Mouse (Mus musculus) telencephalon, adult 2 months (tissue): ENCODE data around the gene 1700003F12Rik.
A peak's percentile ranks its signal among the peaks of the same experiment; 100 is the strongest.

ENCODE experiments used
- DNase-seq: peaks from one replicate; pipeline ENCODE4 v3.0.0-alpha.2; 2011; ENCODE audit warnings: low read depth, low spot score

The 1700003F12Rik gene

DNA sequence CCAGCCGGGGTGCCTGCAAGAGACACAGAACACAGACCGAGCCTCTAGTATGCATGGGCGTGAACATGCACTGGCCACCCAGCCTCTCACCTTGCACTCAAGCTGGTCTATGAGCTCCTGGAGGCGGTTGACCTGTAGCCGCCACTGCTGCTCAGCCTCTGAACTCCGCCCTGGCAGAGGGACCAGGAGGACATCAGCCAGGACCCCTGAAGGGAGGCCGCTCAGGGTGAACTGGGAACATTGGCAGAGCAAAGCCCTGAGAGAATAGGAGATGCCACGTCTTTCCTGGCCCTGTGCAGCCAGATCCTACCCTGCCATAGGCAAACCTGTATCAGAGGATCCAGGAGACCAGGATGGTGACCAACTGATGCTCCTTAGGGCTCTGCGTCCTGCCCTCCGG lies at the start of gene 1700003F12Rik:
TSS of gene 1700003F12Rik (plus strand) at position 375 of the 400 bp plus-strand sequence.
- no peak for DNase-seq

GRCm38 (mm10) chr2:154498571-154498970 lies 48.3 kb upstream of the 1700003F12Rik start:
- DNase-seq: no peak

- no peak for DNase-seq
Observed at GRCm38 (mm10) chr2:154499717-154500247, 47.1 kb upstream of the 1700003F12Rik start.

- DNase-seq: no peak
Observed at GRCm38 (mm10) chr2:154500758-154501157, 46.1 kb upstream of the 1700003F12Rik start.

GRCm38 (mm10) chr2:154507076-154507475 lies 39.8 kb upstream of the 1700003F12Rik start:
- no peak for DNase-seq

DNA sequence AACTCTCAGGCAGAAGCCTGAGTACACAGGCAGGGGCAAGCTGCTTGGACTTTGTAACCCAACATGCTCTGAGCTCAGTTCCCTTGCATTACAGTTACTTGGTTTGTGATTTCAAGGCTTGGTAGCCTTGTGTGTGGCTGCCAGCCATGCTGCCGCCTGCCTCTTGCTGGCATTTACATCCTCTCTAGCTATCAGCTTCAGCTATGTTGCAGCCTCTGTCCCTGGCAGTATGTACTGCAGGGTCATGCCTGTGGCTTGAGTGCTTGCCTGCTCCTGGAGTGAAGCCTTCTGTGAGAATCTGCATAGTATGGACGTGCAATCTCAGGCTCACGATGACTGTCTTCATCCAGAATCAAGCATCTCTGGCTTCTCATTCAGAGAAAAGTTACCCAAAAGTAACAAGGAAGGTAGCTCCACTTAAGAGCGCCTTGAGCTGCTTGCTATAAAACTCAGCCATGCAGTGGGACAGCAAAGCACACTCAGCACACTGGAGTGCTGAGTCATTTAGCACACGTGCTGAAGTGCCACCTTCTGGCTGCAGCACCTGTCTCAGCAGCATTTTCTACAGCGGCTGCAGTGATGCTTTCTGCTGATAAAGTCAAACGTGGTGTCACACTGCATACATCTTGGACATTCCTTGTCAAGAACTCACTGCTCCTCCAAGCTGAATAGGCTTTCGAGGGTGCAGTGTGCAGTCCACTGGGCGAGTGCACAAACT lies 39.2 kb upstream of the 1700003F12Rik start:
- DNase-seq: no peak

- DNase-seq: no peak
Observed at GRCm38 (mm10) chr2:154508450-154508849, 38.4 kb upstream of the 1700003F12Rik start.

DNA sequence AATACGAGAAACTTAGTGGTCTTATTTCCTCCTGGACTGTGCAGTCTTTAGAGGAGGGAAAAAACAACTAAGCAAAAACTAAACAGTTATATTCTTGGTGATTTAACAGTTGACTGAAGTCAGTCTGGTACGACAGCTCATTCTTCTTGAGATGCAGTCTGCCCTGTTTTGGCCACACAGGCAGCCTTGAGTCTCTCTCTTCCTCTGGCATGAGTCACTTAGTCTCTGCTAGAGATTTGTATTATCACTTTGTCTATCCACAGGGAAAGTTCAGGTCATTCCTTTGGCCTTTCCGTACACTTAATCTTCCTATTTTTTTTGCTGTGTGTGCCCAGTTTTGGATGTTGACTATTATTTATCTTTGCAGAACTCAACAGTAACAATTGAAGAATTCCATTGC lies 36.7 kb upstream of the 1700003F12Rik start:
- no peak for DNase-seq

DNA sequence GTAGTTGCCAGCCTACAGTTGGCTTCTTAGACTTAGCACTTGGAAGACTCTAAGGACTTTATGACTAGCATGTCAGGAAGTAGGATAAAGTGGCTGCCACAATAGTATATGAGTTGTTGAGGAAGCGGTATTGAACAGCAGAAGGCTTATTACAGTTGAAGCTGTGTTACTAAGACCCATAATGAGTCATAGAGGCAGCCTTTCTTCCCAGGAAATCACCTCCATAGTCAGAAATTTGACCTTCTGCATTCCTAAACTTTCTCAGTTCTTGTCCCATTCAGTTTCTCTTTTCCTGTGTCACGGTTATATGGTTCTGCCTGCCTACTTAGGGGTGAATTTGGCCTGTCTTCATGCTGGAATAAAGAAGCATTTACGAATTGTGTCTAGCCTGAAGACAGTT lies 29.9 kb upstream of the 1700003F12Rik start:
- no peak for DNase-seq

GRCm38 (mm10) chr2:154517424-154517823 lies 29.5 kb upstream of the 1700003F12Rik start:
- peak; percentile 66 for DNase-seq

GRCm38 (mm10) chr2:154521449-154521848 lies 25.4 kb upstream of the 1700003F12Rik start:
- no peak for DNase-seq

DNA sequence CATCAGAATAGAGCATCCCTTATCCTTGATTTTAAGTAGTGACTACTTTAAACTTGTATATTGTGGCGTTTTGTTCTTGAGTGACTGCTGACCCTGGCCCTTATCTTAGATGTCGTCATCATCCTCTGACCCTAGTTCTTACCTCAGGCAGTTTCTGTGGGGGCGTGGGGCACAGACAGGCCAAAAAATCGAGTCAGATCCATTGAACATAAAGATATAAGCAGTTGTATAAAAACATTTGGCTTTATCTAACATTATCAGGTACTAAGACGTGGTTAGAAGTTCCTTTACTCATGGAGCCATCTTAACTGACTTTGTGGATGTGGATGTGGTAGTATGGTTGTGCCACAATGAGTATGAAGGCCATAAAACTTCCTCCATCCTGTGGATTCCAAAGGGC lies 24.6 kb upstream of the 1700003F12Rik start:
- no peak for DNase-seq

- peak; percentile 85 for DNase-seq
Observed at GRCm38 (mm10) chr2:154525285-154525684, 21.6 kb upstream of the 1700003F12Rik start.

DNA sequence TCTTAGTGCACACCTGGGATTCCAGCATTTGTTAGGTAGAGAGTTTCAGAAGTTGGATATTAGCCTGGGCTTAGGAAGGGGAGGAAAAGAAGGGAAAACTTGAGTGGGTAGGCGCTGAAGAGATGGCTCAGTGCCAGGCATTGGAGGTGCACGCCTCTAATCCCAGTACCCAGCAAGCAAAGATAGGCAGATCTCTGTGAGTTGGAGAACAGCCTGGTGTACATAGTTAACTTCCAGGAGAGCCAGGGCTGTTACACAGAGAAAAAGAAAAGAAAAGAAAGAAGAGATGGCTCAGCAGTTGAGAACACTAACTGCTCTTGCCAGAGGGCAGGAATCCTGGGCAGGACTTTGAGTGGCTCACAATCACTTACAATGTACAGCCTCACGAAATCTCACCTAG lies 20.4 kb upstream of the 1700003F12Rik start:
- DNase-seq: no peak

- DNase-seq: no peak
Observed at GRCm38 (mm10) chr2:154532888-154533287, 14.0 kb upstream of the 1700003F12Rik start.

DNA sequence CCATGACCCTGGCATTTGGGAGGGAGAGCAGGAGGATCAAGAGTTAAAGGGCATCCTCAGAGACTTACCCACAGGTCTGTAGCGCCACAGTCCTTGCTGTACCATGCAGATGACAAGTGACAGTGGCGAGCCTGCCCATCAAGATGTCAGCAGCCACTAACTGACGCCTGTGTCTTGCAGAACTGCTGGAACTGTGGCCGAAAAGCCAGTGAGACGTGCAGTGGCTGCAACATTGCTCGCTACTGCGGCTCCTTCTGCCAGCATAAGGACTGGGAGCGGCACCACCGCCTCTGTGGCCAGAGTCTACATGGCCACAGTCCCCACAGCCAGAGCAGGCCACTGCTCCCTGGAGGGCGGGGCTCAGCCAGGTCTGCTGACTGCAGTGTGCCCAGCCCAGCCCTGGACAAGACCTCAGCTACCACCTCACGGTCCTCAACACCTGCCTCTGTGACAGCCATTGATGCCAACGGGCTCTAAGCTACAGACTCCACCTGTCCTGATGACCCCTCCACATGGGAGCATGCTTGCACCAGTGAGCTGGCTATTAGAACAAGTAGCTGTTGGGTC lies 12.1 kb upstream of the 1700003F12Rik start:
- no peak for DNase-seq

DNA sequence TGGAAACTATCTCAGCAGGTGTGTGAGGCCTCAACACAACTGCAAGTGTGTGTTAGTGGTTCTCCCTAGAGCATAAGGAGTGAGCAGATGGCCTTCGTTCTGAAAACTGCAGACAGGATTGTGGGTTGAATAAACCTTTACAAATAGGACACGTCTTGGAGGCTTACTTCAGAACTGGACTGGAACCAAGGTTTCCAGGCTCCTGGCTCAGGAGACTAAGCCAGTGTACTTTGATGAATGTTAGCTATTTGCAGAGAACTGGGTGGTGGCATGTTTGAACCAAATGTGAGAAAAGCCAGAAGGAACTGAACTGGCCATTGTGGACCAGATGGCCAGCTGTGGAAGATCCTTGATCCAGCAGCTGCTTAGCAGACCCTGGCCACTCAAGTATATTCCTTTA lies 8.6 kb upstream of the 1700003F12Rik start:
- peak; percentile 84 for DNase-seq

DNA sequence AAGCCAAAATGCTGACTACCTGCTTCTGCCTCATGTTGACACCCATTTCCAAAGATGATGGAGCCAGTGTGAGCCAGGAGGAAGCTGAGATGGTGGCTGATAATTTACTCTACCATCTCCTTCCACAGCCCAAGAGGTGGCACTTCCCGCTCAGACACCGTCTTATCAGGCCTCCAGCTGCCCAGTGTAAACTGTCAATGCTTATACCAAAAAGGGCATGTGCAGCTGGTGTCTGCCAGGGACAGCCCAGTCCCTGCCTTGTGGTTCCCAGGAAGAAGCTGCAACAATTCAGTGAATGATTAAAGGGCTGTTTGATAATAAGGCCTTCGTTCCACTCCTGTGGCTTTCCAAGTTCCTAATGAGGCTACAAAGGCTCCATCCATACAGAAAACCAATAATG lies 8.2 kb upstream of the 1700003F12Rik start:
- DNase-seq: no peak

GRCm38 (mm10) chr2:154539720-154540119 lies 7.2 kb upstream of the 1700003F12Rik start:
- DNase-seq: no peak

GRCm38 (mm10) chr2:154541630-154542029 lies 5.3 kb upstream of the 1700003F12Rik start:
- no peak for DNase-seq

DNA sequence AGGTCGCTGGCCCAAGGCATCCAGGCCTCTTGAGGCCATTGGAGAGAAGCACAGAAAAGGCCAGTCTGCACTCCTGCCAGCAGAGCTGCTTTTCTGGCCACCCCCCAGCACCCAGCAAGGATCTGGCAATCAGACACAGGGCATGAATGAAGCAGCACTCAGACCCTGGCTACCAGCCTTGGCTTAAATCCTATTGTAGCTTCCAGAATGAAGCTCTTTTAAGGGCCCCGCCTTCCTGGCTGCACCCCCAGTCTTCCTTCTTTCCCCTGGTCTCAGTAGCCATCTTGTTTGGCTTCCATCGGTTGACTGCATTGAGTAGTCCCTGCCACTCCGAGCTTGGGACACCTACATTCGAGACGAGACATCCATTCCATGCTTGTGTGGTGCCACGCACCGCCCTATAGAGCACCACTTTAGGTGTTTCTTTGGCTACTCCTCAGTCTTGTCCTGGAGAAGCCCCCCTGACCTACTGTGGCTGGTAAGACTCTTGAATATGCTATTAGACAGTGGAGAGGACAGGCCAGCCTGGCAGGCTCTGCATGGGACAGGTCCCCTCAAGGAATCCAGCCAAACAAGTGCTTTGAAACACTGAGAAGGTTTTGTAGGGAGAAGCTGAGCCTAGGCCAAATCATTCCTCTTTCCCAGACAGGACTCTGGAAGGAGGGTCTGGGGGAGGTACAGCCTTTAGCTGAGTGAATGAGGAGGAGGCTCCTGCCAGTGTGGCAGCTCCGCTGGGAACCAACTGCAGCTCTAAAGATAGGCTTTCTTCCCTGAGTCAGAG lies 3.1 kb upstream of the 1700003F12Rik start:
- DNase-seq: no peak

DNA sequence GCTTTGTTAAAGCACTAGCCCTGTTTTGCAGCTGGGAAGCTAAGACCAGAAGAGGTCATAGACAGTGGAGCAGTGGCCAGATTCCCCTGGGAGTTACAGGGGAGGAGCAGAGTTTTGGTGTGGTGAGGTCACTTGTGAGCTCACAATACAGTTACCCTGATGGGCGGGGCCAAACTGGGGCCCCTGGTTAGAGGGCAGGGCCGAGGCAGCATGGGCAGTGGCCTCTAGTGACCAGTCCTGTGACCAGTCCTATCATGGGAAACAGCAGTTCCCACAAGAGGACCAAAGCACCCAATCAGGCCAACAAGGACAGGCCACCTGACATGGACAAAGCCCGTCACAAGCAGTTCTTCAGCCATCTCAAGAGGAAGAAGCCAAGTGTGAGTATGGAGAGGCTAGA lies 1.8 kb downstream of the 1700003F12Rik start:
- no peak for DNase-seq
